Mouse (Mus musculus) heart, adult 9 months (tissue): ENCODE data around the gene Cope.

Experiments used
- DNase-seq, 2 experiments: peaks; one replicate each; pipeline ENCODE4 v3.0.0; 2022; ENCODE audit warnings: low spot score in 2 of 2

Cope gene

GRCm38 (mm10) chr8:70309311-70309710 is 7.0 kb downstream of the Cope start:
- DNase-seq, result no peak

- DNase-seq, result no peak
Observed at GRCm38 (mm10) chr8:70313399-70313798, 11.1 kb downstream of the Cope start.

GRCm38 (mm10) chr8:70315624-70316510 is 13.5 kb downstream of the Cope start, which contains the start of gene Cers1:
Gene Cers1, plus strand, starts transcription at chr8:70315775.
- peak in 1 of 2 experiments; percentile 45 for DNase-seq

GRCm38 (mm10) chr8:70316511-70317504 is 14.5 kb downstream of the Cope start:
- DNase-seq, result no peak

- DNase-seq, result no peak
Observed at GRCm38 (mm10) chr8:70317872-70318271, 15.6 kb downstream of the Cope start.

GRCm38 (mm10) chr8:70323716-70324115 is 21.4 kb downstream of the Cope start:
- no peak for DNase-seq

GRCm38 (mm10) chr8:70327512-70327911 is 25.2 kb downstream of the Cope start:
- no peak for DNase-seq

GRCm38 (mm10) chr8:70329124-70329834 is 27.0 kb downstream of the Cope start, which contains the start of gene Gdf1:
Gene Gdf1, plus strand, starts transcription at chr8:70329817.
- DNase-seq, result no peak

GRCm38 (mm10) chr8:70329835-70330740 is 27.8 kb downstream of the Cope start:
- DNase-seq, result no peak

- no peak for DNase-seq
Observed at GRCm38 (mm10) chr8:70330741-70331364, 28.5 kb downstream of the Cope start.

GRCm38 (mm10) chr8:70331526-70331925 is 29.2 kb downstream of the Cope start:
- no peak for DNase-seq

GRCm38 (mm10) chr8:70332070-70332877 is 30.0 kb downstream of the Cope start:
- DNase-seq, result peak in 1 of 2 experiments; percentile 42

GRCm38 (mm10) chr8:70332878-70333202 is 30.5 kb downstream of the Cope start:
- DNase-seq, result no peak

GRCm38 (mm10) chr8:70338931-70339330 is 36.6 kb downstream of the Cope start:
- DNase-seq, result no peak

- DNase-seq, result no peak
Observed at GRCm38 (mm10) chr8:70340659-70341058, 38.3 kb downstream of the Cope start.

- no peak for DNase-seq
Observed at GRCm38 (mm10) chr8:70342007-70342406, 39.7 kb downstream of the Cope start.

- no peak for DNase-seq
Observed at GRCm38 (mm10) chr8:70343076-70343475, 40.8 kb downstream of the Cope start.

- no peak for DNase-seq
Observed at GRCm38 (mm10) chr8:70343696-70344095, 41.4 kb downstream of the Cope start.

GRCm38 (mm10) chr8:70344279-70344678 is 42.0 kb downstream of the Cope start:
- no peak for DNase-seq
